Mouse (Mus musculus) 3T3-L1 (cell line): Measurements from ENCODE around the gene Tex37.

ENCODE experiments used
- DNase-seq: peaks from one replicate; pipeline ENCODE4 v3.0.0-alpha.2; 2015; ENCODE audit warnings: low read depth, low spot score

Tex37 gene

GRCm38 (mm10) chr6:70918827-70919226, at the start of gene Tex37:
Gene Tex37, minus strand, starts transcription at chr6:70918927.
- no peak for DNase-seq

GRCm38 (mm10) chr6:70968291-70968690, 49.6 kb upstream of the Tex37 start:
- no peak for DNase-seq

DNA sequence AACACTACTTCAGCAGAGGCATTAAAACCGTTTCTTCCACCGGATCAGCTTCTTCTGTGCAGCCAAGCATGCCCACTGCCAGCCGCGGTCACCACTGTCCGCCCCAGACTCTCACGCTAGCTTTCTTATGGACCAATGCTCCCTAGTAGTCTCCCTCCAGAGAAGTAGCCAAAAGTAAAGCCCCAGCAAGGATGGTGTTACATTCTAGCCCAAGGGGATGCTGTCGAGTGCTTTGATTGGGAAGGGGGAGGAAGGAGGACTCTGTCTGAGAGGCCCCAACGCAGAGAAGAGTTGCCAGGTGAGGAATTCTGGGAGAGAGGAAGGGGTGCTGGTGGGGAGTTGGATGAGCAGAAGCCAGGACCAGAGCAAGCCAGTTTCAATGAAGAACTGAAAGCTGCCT, 48.7 kb upstream of the Tex37 start:
- DNase-seq = no peak

- no peak for DNase-seq
These were observed 47.0 kb upstream of the Tex37 start for GRCm38 (mm10) chr6:70965694-70966093.

- no peak for DNase-seq
These were observed 45.5 kb upstream of the Tex37 start for GRCm38 (mm10) chr6:70964116-70964830.

- no peak for DNase-seq
These were observed 38.7 kb upstream of the Tex37 start for GRCm38 (mm10) chr6:70957341-70957940.

GRCm38 (mm10) chr6:70956936-70957335, 38.2 kb upstream of the Tex37 start:
- no peak for DNase-seq

- no peak for DNase-seq
These were observed 37.7 kb upstream of the Tex37 start, which contains the start of gene Foxi3 for GRCm38 (mm10) chr6:70956285-70956912. Gene Foxi3, plus strand, starts transcription at chr6:70956531.

- no peak for DNase-seq
These were observed 37.1 kb upstream of the Tex37 start for GRCm38 (mm10) chr6:70955841-70956240.

GRCm38 (mm10) chr6:70955291-70955800, 36.6 kb upstream of the Tex37 start:
- DNase-seq = no peak

GRCm38 (mm10) chr6:70954040-70954439, 35.3 kb upstream of the Tex37 start:
- DNase-seq = peak; percentile 28

DNA sequence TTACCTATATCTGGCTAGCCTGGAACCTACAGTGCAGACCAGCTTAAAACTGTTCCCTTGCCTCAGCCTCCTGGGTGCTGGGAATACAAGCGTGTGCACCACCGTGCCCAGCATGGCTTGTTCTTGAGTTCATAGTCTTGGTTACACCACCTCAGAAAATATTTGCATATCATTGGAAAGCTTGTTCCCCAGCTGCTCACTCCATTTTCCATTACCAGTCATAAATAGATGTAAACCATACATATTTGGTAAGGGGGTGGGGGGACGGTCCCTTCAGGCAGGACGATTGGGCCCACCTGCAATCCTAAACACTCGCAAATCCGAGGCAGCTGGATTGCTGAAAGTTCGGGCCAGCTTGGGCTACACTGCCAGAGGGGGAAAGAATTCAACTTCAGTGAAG, 34.5 kb upstream of the Tex37 start:
- DNase-seq = no peak

DNA sequence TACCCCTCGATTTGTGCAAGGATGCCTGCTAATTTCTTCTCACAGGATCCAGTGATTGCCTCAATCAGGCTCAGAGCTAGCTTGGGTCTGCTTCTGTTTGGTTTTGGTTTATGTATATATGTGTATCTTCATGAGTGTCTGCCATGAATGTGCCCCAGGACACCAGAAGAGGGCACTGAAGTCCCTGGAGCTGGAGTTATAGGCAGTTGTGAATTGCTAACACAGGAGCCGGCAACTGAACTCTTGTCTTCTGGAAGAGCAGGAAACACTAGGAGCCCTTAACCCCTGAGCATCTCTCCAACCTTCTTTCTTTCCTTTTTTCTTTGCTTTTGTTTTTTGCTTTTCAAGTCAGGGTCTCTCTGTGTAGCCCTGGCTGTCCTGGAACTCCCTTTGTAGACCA, 13.1 kb upstream of the Tex37 start:
- no peak for DNase-seq

DNA sequence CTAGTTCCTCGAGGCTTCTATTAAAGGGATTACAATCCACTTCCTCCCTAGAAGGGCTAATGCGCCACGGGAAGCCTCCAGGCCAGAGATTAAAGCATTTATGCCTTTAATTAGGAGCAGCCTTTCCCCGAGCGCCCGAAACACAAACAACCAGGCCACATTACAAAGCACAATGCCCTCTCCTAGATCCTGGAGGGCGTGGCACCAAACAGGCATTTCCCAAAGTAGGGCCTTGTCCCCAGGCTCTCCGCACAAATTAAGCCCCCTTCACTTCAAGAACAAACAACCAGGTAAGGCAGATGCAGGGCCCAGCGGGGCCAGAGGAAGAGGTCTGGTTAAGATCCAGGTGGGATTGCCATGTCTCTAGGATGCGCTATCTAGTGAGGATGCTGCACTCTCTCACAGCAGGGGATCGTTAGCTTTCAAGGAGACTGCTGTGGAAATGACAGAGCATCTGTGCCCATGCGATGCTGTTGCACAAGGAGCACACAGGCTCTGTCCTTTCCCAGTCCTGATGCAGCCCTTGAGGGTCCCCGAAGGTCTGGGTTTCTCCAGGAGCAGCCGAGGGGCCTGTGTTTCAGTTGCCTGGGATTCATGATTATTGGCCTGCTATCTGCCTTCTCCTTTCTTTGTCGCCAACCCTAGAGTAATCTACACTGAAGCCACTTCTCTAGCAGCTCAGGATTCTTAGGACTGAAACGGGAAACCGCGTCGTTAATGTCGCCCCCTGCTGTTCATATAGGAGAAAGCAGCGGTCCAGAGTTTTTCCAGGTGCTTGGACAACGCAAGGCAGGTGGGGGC, 2.7 kb upstream of the Tex37 start:
- DNase-seq = peak; percentile 72

- no peak for DNase-seq
These were observed 6.3 kb downstream of the Tex37 start for GRCm38 (mm10) chr6:70912396-70912765.

GRCm38 (mm10) chr6:70911668-70912395, 6.9 kb downstream of the Tex37 start:
- no peak for DNase-seq

- no peak for DNase-seq
These were observed 8.4 kb downstream of the Tex37 start for GRCm38 (mm10) chr6:70910285-70910684.

DNA sequence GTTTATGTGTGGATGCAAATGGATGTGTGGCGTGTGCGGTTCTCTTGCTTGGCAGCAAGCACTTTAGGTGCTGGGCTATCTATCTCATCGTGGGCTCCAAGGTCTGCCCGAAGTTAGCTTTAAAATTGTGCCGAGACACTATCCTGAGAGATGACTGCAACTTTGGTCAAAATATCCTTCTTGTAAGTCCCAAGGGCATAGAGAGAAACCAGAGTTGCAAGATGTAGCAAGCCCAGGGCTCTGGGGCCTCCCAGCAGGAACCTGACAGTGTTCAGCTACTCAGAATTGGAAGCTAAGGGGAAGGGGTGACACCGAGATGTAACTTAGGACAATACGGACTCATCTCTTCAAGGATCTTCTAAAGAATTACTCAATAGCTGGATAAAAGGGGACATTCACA, 9.2 kb downstream of the Tex37 start:
- no peak for DNase-seq

DNA sequence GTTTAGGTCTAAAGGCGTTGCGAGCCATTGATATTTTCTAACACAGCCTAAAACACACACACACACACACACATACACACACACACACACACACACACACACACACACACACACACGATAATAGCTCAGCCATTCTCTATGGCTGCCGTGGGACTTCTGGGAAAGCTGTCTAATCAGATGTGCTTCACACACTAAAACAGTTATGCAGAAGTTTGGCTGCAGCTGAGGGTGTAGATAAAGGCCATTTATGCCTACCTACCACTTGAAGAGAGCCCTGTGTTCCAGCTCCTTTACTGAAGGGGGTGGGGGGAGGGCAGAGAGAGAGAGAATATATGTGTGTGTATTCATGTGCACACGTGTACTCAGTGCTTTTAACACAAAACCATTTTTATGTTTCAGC, 15.0 kb downstream of the Tex37 start:
- DNase-seq = no peak

DNA sequence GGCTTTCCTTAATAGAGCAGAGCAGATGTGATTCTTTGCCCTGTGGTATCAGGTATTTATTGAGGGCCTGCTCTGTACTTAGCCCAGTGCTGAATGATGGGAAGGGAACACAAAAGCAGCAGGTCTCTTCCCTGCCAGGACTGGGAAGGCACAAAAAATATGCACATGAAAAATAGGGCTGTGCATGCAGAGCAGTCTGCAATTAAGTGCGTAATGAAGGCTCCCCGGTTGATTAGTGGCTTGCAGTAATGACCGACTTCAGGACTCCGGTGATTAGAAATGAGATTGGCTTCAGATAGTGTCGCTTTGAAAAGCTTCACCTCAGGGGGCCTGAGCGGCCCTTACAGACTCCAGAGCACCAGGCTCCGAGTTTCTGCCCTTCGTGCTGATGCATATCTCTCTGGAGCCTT, 19.1 kb downstream of the Tex37 start:
- DNase-seq = no peak

DNA sequence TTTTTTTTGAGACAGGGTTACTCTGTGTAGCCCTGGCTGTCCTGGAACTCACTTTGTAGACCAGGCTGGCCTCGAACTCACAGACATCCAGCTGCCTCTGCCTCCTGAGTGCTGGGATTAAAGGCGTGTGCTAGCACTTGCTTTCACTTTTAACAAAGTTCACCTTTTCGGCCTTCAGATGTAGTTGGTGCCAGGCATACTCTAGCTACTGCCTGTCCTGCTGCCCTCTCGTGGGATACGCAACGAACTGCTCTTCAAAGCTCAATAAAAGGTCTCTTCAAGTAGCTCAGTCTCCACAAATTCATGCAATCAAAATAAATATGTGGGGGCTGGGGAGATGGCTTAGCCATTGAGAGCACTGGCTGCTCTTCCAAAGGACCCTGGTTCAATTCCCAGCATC, 20.6 kb downstream of the Tex37 start:
- DNase-seq = no peak
